Mouse (Mus musculus) neural tube, embryonic 10.5 days (tissue): Measurements from ENCODE around the gene Adora2a.
A peak's percentile ranks its signal among the peaks of the same experiment; 100 is the strongest.

Source experiments
- DNase-seq: peaks from one replicate; pipeline ENCODE4 v3.0.0-alpha.2; 2017; ENCODE audit warnings: low spot score; ENCODE audit errors: extremely low spot score

Adora2a gene

GRCm38 (mm10) chr10:75312361-75312760 lies 4.3 kb upstream of the Adora2a start:
- no peak for DNase-seq

DNA sequence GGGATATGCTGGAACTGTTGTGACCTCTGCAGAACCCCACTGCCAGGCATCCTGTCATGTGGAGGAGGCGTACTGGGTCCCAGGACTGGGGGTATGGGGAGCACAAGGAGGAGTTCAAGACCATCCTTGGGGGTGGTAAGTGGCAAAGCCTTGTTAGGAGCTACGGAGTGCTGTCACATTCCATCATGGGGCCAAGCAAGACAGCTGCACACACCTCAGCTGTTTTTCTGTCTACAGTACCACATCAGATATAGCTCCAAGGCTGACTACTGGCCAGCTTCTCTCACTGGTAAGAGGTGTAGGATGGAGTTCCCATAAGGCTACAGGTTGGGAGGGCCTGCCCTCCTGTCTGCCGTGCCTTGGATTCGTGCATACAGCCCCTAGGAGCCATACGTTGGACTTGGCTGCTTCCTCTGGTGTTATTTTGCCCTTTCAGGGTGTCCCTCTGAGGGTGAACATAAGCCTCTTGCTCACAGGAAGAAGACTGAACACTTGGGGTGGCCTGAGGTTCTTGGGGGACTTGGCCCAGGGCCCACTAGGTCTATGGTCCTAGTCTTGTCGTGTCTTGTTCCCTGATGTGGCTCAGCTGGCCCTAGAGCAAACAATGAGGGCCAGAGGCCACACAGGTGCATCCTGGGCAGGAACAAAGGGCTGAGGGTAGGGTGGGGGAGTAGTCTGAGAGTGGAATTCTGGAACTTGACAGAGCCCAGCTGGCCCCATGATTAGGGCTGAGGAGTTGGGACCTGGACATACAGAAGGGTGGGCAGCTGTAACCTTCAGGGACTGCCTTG lies 2.3 kb upstream of the Adora2a start:
- no peak for DNase-seq

DNA sequence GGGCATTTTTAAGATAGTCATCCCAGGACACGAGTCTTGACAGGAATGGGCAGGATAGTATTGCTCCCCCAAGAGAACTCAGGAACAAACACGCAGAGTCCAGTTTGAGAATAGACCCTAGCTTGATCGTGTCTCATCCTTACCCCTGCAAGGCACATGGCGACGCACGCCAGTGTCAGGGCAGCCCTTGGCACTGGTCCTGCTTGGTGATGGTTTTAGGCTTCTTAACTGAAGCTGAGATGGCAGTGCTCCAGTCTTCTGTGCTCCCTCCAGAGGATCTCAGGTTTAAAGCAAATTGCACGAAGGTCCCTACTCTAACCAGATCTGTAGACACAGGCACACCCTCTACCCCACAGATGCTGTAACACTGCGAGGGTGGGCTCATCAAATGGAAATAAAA lies 921 bp upstream of the Adora2a start:
- DNase-seq, result no peak

DNA sequence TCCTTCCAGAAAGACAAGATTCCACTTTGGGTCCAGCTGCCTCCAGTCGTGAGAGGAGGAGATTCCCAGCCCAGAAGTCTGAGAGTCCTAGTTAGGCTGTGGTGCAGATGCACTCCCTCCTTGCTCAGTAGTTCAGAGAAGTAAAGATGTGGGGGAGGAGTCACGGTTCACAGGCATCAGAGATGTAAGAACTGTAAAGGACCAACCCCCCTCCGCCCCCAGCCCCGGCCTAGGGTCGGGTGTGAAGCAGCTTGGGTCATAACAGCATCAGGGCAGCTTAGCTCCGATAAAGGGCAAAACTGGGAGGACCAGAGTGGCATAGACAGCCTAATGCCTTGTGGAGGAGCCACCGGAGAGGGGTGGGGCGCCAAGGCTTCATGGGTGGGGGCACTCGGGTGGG lies 205 bp upstream of the Adora2a start:
- DNase-seq, result no peak

DNA sequence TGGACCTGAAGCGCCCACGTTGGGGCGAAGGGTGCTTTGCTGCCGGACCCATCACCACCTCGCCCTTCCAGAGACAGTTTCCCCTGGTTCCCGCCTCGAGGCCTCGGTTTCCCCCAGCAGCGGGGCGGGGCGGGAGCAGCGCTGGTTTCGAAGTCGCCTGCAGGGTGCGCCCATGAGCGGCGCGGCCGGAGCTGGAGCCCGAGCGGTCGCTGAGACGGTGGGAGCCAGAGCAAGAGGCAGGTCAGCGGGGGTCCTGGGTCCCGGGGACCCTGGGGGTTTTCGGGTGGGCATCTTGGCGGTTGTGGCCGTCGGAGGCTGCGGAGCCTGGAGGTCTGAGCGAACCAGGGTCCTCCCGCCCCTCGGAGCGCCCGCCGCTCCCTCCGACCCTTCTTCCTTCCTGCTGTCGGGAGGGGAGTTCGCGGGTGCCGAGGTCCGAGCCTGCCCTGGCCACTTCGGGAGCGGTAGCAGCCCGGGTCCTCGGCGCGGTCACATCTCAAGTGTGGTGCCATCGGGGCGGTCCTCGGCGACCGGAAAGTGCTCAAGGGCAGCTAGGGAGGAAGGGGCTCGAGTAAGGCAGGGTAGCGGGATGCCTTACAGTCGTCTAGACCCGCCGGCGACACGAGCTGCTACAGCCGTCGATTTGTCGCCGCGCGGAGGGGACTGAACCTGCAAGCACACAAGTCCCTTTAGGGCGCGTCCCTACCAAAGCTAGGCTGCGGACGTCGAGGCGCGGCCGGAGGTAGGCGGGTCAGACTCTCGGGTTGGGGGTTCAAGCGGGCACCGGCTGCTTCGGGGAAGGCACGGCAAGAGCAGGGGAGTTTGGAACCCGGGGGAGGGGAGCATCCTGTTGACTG lies 458 bp downstream of the Adora2a start:
- peak; percentile 79 for DNase-seq

GRCm38 (mm10) chr10:75318206-75318605 lies 1.5 kb downstream of the Adora2a start:
- DNase-seq, result no peak

DNA sequence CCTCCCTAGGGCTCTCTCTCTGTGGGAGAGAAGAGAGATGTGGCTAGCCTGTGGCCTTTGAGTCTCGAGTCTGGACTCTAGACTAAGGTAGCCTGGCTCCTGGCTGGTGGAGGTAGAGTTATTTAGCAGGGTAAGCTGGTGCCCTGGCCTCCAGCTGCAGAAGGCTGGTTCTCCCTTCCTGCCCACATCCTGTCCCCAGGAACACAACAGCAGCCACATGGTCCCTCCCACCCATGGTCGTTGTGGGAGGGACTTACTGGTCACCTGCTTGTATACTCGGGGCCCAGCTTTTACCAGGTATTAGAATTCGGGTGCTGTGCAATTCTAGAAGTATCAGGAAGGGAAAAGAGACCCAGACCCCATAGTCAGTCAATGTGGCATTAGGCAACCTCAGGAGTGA lies 3.6 kb downstream of the Adora2a start:
- DNase-seq, result no peak

- DNase-seq, result no peak
These were observed 6.3 kb downstream of the Adora2a start for GRCm38 (mm10) chr10:75322966-75323365.

DNA sequence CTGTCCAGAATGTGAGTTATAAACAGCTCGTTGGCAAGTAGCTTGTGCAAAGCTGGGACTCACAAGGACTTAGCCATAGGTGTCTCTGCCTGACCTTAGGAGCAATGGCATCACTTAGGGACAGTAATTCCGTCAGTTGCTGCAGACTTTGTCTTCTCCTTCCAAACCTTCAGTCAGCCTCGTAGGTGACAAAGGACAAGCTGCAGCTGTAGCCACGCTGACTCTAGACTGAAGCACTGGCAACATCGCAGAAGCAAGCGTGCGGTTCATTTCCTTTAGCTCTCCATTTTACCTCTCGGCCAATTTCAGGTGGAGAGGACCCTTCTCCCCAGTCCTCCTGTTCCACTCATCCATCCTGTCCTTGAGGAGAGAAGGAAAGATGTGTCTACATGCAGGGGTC lies 7.3 kb downstream of the Adora2a start:
- DNase-seq, result no peak

DNA sequence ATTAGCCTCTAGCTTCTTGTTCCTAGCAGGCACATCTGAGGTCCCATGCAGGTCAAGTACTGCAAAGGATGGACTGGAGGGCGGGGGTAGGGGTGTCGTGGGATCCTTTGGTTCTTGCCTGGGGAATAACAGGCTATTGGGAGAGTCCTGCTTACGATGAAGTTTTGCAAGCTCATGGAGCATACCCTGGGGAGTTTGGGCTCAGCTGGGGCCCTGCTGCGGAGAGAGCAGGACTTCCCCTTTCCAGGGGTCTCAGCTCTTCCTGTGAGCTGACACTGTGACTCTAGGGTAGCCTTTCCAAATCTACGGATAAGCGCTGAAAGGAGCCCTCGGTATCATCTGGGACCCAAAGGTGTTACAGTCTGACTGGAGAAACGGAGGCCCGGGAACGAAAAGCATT lies 7.7 kb downstream of the Adora2a start:
- DNase-seq, result no peak

DNA sequence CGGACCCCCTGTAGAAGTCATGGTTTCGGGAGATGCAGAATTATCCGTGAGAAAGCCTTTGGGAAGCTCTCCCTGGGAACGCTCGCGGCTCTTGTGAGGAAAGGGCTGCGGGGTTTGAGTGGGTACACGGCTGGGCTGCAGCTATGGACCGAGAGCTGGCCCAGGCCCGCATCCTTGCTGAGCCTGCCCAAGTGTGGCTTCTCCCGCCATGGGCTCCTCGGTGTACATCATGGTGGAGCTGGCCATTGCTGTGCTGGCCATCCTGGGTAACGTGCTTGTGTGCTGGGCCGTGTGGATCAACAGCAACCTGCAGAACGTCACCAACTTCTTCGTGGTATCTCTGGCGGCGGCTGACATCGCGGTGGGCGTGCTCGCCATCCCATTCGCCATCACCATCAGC lies 9.1 kb downstream of the Adora2a start:
- no peak for DNase-seq

DNA sequence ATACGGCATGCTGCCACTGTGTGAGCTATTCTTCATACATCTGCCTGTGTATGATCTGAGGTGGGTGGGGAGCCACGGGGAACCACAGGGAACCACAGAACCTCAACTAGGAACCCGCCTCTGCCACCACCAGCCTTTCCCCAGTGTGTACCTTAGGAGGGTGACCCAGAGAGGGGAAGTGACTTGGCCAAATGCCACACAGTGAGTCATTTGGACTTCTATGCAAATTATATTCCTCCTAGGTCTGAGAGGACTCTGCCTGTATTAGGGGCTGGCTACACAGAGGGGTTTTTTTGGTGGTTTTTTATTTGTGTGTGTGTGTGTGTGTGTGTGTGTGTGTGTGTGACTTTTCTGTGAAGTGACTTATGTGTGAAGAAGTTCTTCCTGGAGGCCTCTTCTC lies 9.9 kb downstream of the Adora2a start:
- no peak for DNase-seq

GRCm38 (mm10) chr10:75327081-75327480 lies 10.4 kb downstream of the Adora2a start:
- no peak for DNase-seq

GRCm38 (mm10) chr10:75328201-75328704 lies 11.6 kb downstream of the Adora2a start:
- no peak for DNase-seq

GRCm38 (mm10) chr10:75332268-75332667 lies 15.6 kb downstream of the Adora2a start:
- DNase-seq, result no peak

GRCm38 (mm10) chr10:75333176-75333776 lies 16.6 kb downstream of the Adora2a start:
- DNase-seq, result no peak

DNA sequence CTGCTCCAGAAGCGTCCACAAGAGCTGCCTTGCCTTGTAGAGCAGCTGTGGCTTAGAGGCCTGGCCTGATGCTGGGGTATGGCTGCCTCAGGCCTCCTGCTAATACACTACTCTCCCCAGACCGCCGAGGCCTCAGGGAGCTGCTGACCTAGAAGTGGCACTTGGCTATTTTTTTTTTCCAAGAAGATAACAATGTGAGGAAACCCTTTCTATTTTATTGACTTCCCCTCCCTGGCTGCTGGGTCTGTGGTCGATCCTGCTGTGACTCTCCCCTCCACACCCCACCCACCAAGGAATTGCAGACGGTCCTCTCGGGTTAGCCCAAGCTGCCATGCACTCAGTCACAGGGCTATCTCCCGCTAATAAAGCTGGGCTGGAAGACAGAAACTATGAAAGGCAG lies 17.5 kb downstream of the Adora2a start:
- no peak for DNase-seq

DNA sequence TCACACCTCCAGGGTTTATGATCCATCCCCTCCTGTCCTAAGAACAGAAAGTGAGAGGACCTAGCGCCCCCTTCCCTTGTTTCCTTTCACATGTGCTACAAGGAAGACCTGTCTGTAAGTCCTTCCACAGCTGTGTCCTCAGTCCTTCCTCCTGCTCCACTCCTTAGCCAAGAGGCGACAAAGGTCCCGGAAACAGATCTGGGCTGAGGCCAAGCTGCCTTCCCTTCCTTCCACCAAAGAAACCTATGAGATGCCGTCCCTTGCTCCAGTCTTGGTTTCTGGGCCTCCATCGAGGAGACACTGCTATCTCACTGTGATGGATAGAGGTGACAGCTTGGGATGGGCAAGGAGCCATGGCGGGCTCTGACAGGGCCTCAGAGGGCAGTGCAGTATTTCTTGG lies 18.4 kb downstream of the Adora2a start:
- no peak for DNase-seq

GRCm38 (mm10) chr10:75337231-75337630 lies 20.6 kb downstream of the Adora2a start:
- no peak for DNase-seq

- DNase-seq, result no peak
These were observed 22.2 kb downstream of the Adora2a start for GRCm38 (mm10) chr10:75338852-75339251.

DNA sequence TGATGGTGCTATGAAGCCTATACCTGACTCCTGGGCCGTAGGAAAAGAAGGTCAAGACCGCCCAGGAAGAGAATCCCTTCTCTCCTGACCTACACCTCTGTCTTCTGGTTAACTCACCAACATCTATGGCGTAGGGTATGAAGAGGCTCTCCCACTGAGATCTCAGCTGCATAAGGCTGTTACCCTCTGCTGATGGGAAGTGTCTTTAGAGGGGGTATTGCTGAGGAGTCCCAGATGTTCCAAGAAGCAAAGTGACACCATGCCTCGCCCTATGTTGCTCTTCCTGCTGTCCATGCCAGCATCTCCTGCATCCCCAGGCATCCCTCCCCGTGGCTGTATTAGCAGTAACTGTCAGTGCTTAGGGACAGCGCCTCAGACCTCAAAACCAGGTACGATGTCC lies 22.7 kb downstream of the Adora2a start:
- DNase-seq, result no peak

DNA sequence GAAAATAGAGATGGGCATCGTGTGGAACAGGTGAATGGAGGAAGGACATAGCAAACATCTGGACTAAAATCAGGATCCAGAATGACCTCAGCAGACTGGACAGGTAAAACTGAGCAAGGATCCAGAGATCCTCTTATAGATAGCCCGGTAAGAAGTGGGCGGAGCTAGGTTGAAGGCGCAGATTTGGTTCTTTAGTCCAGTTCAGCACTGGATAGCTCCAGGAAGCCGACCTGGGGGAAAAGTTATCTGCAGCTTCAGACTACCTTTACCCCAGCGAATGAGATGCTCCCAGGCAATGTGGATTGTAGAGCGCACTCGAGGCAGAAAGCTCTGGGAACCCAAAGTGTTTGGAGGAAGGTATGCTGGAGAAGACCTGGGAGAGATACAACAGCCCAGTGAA lies 25.3 kb downstream of the Adora2a start:
- DNase-seq, result no peak
